Mouse (Mus musculus): ENCODE measurements around the gene Thrb. TPM values are rescaled to one million over a fixed set of nuclear protein-coding genes. Genes with fewer than 3 reads are reported as not detected.

Thrb gene
- total and polyA plus RNA-seq, 3 experiments, result 7.7 to 28.1 (median 27.5) TPM

GRCm38 (mm10) chr14:17862651-17863050 is 202.6 kb downstream of the Thrb start:
- H3K79me2 ChIP-seq (replicated peaks; ENCODE audit: control insufficient read depth, insufficient read depth, low read length), result no peaks in the 10 kb centered on the region
- H3K9ac ChIP-seq (ENCODE audit: low read depth, low read length), result no peak overlapping the region
- H3K4me1 ChIP-seq (ENCODE audit: control insufficient read depth, insufficient read depth, low read length), result no peaks in the 10 kb centered on the region
- no peaks in the 10 kb centered on the region for H3K27me3 ChIP-seq (ENCODE audit: control insufficient read depth, insufficient read depth, low read length)
- no peak for TF ChIP-seq POLR2A (IDR thresholded peaks at IDR 0.05; ENCODE audit: insufficient read depth, low read depth, low read length)
- no peak for TF ChIP-seq EP300 (IDR thresholded peaks at IDR 0.05; ENCODE audit: insufficient read depth, low read depth, low read length)
- TF ChIP-seq CTCF (IDR thresholded peaks at IDR 0.05), result no peak
- no peak overlapping the region for H3K27ac ChIP-seq
- intact Hi-C loops (cut with DNase I), result no loop called here
- H3K36me3 ChIP-seq (ENCODE audit: control insufficient read depth, insufficient read depth, low read length), result no peaks in the 10 kb centered on the region
- no peak overlapping the region for H3K4me3 ChIP-seq
- DNase-seq, result no peak
- whole genome bisulfite sequencing, result 85% methylated on average over 3 of the region's 3 CpGs

DNA sequence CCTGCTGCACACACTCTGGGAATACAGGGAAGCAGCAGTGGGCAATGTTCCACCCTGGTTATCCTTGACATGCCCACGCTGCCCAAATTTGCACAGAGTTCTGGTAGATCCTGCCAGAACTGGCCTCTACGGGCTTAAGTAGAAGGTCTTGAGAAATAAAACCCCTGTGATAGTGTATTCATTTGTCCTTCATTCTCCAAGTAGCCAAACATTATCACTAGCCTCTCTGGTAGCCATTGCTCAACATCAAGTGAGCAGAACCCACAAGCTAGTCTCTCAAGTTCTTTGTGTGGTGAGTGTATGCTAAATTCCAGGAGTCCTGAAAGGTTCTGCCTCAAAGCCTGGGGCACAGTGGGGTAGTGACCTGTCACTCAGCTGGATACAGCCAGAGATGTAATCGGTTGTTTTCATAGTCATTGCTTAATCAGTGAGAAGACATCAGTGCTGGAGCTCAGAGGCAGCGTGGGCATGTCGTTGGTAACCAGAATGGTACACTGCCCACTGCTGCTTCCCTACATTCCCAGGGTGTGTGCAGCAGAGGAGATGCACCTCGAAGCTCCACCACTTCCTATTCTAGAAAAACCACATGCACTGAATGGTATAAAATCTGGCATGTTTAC is 203.8 kb downstream of the Thrb start:
- intact Hi-C loops (cut with DNase I), result no loop called here
- Histone ChIP-seq H3K36me3 (ENCODE audit: control insufficient read depth, insufficient read depth, low read length) (no peaks in the 10 kb centered on the region), H3K9ac (ENCODE audit: low read depth, low read length) (no peak overlapping the region), H3K4me3 (no peak overlapping the region), H3K4me1 (ENCODE audit: control insufficient read depth, insufficient read depth, low read length) (no peaks in the 10 kb centered on the region), H3K27me3 (ENCODE audit: control insufficient read depth, insufficient read depth, low read length) (no peaks in the 10 kb centered on the region), H3K79me2 (replicated peaks; ENCODE audit: control insufficient read depth, insufficient read depth, low read length) (no peaks in the 10 kb centered on the region), H3K27ac (no peak overlapping the region)
- WGBS, result 60% methylated on average over 6 of the region's 6 CpGs
- TF ChIP-seq CTCF (IDR thresholded peaks at IDR 0.05), result no peak
- TF ChIP-seq EP300 (IDR thresholded peaks at IDR 0.05; ENCODE audit: insufficient read depth, low read depth, low read length), result no peak
- no peak for TF ChIP-seq POLR2A (IDR thresholded peaks at IDR 0.05; ENCODE audit: insufficient read depth, low read depth, low read length)
- no peak for DNase-seq

GRCm38 (mm10) chr14:17868326-17868725 is 208.3 kb downstream of the Thrb start:
- Histone ChIP-seq H3K27me3 (ENCODE audit: control insufficient read depth, insufficient read depth, low read length) (no peaks in the 10 kb centered on the region), H3K4me3 (no peak overlapping the region), H3K79me2 (replicated peaks; ENCODE audit: control insufficient read depth, insufficient read depth, low read length) (no peaks in the 10 kb centered on the region), H3K27ac (no peak overlapping the region), H3K9ac (ENCODE audit: low read depth, low read length) (no peak overlapping the region), H3K4me1 (ENCODE audit: control insufficient read depth, insufficient read depth, low read length) (no peaks in the 10 kb centered on the region; the same call in 1 of the 2 replicates), H3K36me3 (ENCODE audit: control insufficient read depth, insufficient read depth, low read length) (peaks cover under 1% of the 10 kb centered on the region; the same call in 1 of the 2 replicates)
- intact Hi-C loops (cut with DNase I), result no loop called here
- 82% methylated on average over 6 of the region's 6 CpGs for WGBS
- TF ChIP-seq POLR2A (IDR thresholded peaks at IDR 0.05; ENCODE audit: insufficient read depth, low read depth, low read length) (no peak), EP300 (IDR thresholded peaks at IDR 0.05; ENCODE audit: insufficient read depth, low read depth, low read length) (no peak), CTCF (IDR thresholded peaks at IDR 0.05) (no peak)
- no peak for DNase-seq

DNA sequence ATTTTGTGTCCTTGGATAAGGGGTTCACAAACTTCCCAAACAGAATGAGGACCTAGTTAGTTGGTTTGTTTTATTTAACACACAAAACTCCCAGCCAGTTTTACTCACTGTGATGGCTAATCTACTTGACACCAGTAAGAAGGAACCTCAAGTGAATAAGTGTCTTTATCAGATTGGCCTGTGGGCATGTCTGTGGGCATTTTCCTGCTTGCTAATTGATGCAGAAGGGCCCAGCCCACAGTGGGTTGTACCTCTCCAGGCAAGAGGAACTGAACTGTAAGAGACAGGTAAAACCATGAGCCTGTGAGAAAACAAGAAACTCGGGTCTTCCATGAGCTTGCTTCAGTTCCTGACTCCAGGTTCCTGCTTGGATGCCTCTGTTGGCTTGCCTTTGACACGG is 215.9 kb downstream of the Thrb start:
- H3K79me2 ChIP-seq (replicated peaks; ENCODE audit: control insufficient read depth, insufficient read depth, low read length), result no peaks in the 10 kb centered on the region
- H3K9ac ChIP-seq (ENCODE audit: low read depth, low read length), result no peak overlapping the region
- WGBS, result 36% methylated on average over 2 of the region's 2 CpGs
- H3K27ac ChIP-seq, result no peak overlapping the region
- no peaks in the 10 kb centered on the region for H3K27me3 ChIP-seq (ENCODE audit: control insufficient read depth, insufficient read depth, low read length)
- intact Hi-C loops (cut with DNase I), result no loop called here
- H3K4me1 ChIP-seq (ENCODE audit: control insufficient read depth, insufficient read depth, low read length), result peaks cover 3% of the 10 kb centered on the region
- TF ChIP-seq POLR2A (IDR thresholded peaks at IDR 0.05; ENCODE audit: insufficient read depth, low read depth, low read length) (no peak), CTCF (IDR thresholded peaks at IDR 0.05) (no peak), EP300 (IDR thresholded peaks at IDR 0.05; ENCODE audit: insufficient read depth, low read depth, low read length) (no peak)
- no peak overlapping the region for H3K4me3 ChIP-seq
- H3K36me3 ChIP-seq (ENCODE audit: control insufficient read depth, insufficient read depth, low read length), result peaks cover 2% of the 10 kb centered on the region; the same call in 1 of the 2 replicates
- no peak for DNase-seq

- H3K36me3 ChIP-seq (ENCODE audit: control insufficient read depth, insufficient read depth, low read length), result no peaks in the 10 kb centered on the region
- WGBS, result 77% methylated on average over 5 of the region's 5 CpGs
- no peak for DNase-seq
Observed at GRCm38 (mm10) chr14:17879446-17879845, 219.4 kb downstream of the Thrb start.

GRCm38 (mm10) chr14:17884884-17885283 is 224.8 kb downstream of the Thrb start:
- Histone ChIP-seq H3K9ac (ENCODE audit: low read depth, low read length) (no peak overlapping the region), H3K4me1 (ENCODE audit: control insufficient read depth, insufficient read depth, low read length) (no peaks in the 10 kb centered on the region), H3K27ac (no peak overlapping the region), H3K36me3 (ENCODE audit: control insufficient read depth, insufficient read depth, low read length) (no peaks in the 10 kb centered on the region), H3K79me2 (replicated peaks; ENCODE audit: control insufficient read depth, insufficient read depth, low read length) (no peaks in the 10 kb centered on the region), H3K27me3 (ENCODE audit: control insufficient read depth, insufficient read depth, low read length) (no peaks in the 10 kb centered on the region), H3K4me3 (no peak overlapping the region)
- TF ChIP-seq EP300 (IDR thresholded peaks at IDR 0.05; ENCODE audit: insufficient read depth, low read depth, low read length), result no peak
- no peak for TF ChIP-seq CTCF (IDR thresholded peaks at IDR 0.05)
- no peak for TF ChIP-seq POLR2A (IDR thresholded peaks at IDR 0.05; ENCODE audit: insufficient read depth, low read depth, low read length)
- DNase-seq, result no peak
- intact Hi-C loops (cut with DNase I), result no loop called here
- 83% methylated on average over 13 of the region's 13 CpGs for WGBS

More at GRCm38 (mm10) chr14:17879446-17879845, 219.4 kb downstream of the Thrb start:
- no peak overlapping the region for H3K27ac ChIP-seq
- H3K9ac ChIP-seq (ENCODE audit: low read depth, low read length), result no peak overlapping the region
- H3K27me3 ChIP-seq (ENCODE audit: control insufficient read depth, insufficient read depth, low read length), result no peaks in the 10 kb centered on the region
- H3K79me2 ChIP-seq (replicated peaks; ENCODE audit: control insufficient read depth, insufficient read depth, low read length), result no peaks in the 10 kb centered on the region
- intact Hi-C loops (cut with DNase I), result no loop called here
- H3K4me3 ChIP-seq, result no peak overlapping the region
- H3K4me1 ChIP-seq (ENCODE audit: control insufficient read depth, insufficient read depth, low read length), result peaks cover 3% of the 10 kb centered on the region; the same call in 1 of the 2 replicates
- TF ChIP-seq CTCF (IDR thresholded peaks at IDR 0.05) (no peak), POLR2A (IDR thresholded peaks at IDR 0.05; ENCODE audit: insufficient read depth, low read depth, low read length) (no peak), EP300 (IDR thresholded peaks at IDR 0.05; ENCODE audit: insufficient read depth, low read depth, low read length) (no peak)
